Mouse (Mus musculus): ENCODE results near the gene N4bp2l1. TPM values are rescaled to one million over a fixed set of nuclear protein-coding genes. Genes with fewer than 3 reads are reported as not detected.

The N4bp2l1 gene
- total RNA-seq, 2 experiments from 2014 or later: 23.1 to 27.1 TPM

DNA sequence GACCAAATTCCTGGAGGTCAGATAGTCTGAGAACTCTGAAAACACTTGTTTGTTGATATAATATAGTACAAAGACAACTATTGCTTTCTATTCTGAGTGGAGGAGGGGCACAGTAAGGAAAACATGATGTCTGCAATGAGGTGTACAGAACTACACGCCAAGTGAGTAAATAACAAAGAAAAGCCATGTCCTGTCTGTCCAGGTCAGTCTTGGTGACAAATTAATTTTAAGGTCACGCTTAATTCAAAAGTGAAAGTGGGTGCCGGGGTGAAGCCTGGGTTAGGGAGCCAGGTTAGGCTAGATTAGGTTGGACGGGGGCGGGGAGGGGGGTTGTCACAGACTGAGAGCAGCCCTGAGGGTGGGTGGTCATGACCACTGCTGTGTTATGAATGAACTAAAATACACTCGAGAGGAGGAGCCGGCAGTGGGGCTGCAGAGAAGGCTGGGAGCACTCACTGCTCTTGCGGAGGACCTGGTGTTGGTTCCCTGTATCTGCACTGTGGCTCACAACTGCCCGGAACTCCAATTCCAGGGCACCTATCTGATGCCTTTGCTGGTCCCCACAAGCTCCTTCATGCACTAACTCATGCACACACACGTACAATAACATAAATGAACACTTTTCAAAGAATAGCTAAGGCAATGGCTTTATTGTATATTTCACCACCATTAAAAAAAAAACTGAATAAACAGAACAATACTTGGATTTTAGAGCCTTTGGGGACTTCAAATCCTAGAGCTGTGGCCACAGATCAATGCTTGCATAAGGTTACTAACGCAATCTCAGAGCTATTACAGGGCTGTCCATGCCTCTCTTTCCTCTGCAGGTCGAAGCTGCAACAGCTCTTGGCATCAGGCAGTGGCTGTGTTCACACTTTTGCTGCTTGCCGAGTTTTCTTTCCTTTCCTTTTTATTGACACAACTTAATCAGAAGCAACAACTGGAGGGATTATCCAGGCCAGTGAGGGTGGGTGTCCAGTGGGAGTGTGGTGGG, 2.6 kb upstream of the N4bp2l1 start:
- DNase-seq (ENCODE audit: low spot score in 2 of 2): no peak

DNA sequence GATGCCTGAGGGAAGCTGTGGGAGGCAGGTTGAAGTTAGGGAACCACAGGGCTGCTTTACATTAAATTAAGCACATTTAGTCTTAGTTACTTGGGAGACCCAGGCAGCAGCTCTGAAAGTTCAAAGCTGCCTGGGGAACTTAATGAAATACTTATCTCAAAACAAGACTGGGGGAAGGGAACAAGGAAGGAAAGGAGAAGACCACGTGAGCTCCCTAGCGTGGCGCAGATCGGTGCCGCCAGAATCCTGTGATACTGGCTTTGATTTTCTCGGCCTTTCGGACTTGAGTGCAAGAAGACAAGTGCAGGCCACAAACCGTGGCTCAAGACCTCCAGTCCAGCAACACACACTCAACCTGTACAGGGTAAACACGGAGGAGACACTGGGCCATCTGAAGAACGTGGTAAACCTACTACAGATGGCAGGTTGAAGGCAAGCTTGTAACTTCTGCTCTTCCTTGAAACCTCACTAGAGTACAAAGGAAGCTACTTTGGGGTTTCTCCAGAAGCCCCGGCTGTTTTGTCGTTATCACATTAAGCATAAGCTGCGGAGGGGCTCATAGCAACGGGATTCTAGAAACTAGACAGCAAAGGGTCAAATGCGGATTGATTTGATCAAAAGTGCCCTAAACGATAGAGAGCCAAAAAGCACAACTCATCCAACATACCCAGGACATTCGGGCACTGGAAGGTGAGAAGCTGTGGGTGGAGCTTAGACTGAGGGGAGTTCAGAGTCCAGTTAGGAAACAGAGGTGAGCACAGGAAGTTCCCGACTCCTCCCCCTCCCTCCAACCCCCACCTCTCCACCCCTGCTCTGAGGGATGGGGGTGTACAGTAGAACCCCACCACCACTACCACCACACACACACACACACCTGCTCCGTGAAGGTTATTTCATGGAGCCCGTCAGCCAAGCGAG, 1.5 kb upstream of the N4bp2l1 start:
- DNase-seq (ENCODE audit: low spot score in 2 of 2): no peak

DNA sequence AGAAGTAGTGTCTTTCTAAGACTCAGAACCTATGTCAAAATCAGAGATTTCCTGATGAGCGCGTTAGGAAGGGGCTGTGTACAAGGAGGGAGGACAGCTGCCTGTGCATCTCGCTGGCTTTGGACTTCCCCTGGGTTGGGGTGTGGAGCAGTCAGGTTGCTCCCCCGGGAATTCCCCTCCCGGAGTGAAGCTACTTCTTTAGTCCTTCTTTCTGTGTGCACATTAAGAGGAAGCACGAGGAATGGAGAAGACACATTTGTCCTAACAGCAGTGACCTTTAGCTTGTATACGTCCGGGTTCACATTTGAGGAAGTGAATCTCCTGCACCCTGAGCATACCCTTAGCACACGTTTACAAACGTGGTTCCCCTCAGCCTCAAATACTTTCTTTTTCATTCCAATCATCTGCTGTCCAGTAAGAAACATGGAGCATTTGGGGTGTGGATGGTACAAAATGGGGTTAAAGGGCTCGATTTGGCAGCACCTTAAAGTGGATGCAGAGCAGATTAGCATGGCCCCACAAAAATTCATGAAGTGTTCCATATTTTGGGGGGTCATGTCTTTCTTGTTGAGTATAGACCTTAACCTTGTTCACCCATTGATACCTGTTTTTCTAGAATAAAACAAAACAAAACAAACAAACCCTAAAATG, 1.5 kb downstream of the N4bp2l1 start:
- no peak for DNase-seq (ENCODE audit: low spot score in 2 of 2)

DNA sequence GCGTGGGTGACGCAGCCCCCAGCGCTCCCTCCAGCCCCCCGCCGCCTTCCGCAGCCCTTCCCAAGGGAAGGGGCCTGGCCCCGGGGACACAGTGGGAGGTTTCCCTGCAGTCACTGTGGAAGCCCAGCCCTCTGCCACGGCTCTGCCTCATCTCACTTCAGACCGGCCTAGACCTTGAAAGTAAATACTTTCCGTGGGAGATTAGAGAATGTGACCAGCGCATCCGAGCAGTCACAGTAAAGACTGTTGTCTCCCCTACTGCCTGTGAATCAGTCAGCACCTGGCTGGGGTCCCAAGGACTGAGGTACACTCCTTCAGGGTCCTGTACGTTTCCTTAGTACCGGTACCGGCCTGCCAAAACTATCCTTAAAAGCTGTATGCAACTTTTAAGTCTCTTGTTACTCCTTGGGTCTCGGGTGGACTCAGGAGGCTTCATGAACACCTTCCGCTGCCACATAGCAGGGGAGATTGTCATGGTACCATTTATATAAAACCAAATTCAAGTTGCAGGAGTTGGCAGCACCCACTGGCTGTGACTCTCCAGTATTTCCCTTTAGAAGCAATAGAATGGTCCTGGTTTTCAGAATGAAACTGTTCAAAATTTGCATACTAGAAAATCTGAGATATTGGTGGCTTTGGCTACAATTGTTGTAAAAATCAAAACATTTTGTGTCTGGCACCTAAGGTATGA, 2.2 kb downstream of the N4bp2l1 start:
- peak in 1 of 2 experiments; percentile 71 for DNase-seq (ENCODE audit: low spot score in 2 of 2)

DNA sequence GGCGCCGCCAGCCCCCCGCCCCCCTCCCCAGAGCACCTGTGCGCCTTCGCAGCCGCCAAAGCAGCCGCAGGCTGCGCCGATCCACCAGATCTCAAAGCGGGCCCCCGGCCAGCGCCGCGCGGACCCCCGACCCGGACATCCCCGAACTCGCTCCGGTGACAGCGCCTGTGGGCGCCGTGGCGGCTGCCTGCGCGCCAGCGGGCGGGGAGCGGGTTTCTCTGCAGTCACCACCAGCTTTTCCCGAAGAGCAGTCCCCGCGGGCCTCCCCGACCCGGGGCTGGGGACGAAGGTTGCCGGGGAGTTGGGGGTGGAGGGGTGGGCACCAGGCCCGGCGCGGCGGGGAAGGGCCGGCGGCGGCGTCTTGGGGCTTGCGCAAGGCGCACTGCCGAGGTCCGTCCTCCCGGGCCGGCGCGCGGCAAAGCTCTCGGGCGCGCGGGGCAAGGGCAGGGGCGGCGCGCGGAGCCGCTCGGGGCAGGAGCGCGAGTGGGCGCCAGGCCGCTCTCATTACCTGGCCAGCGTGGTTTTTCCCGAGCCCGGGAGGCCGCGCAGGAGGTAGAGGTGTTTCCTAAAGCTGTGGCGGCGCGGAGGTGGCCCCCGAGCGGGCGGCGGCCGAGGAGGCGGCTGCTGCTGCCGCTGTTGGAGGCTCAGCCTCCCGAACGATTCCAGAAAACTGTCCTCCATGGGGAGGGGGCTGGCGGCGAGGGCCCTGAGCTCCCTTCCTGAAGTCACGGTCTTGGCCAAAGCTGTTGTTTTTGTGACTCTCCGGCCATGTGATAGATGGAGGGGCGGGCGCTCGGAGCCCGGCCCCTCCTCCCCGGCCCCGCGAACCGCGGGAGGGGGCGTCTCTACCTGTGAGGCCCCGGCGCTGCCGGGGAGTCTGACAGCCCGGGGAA, 3.0 kb downstream of the N4bp2l1 start:
- DNase-seq (ENCODE audit: low spot score in 2 of 2): peak; percentile 59 to 65

DNA sequence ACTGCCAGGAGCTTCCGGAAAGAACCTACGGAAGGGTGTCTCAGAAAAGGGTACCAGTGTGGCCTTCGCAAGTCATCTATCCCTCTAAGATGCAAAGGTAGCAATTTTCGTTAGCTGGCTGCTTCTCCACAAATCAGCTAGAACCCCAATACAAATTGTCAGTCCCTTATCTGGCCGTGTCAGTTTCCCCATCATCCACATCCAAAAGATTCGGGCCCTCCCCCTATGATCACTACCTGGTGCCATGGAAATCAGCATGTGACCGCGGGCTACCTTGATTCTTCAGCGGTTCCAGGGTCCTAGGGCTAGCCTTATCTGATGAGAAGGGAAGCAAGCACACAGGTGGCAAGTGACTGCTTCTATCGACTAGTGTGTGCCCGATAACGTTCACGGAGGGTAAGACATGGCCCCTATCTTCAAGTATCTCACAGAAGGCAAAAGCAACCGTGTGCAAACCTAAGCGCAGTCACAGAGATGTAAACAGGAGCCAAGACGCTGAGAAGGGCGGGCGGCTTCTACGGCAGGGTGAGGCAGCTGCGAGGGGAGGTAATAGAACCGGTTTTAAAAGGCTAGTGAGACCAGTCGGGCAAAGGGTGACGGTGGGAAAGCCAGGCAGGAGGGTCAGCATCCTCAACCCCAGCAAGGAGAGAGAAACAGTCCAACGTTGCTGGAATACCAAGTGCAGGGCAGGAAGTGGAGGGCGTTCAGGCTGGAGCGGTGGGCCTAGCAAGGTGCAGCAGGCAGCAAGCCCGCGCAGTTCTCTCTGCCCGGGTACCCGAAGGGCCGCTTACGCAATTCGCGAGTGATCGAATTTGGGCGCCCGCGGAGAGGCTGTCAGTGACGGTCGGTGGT, 3.9 kb downstream of the N4bp2l1 start:
- DNase-seq (ENCODE audit: low spot score in 2 of 2): peak; percentile 47 to 55

DNA sequence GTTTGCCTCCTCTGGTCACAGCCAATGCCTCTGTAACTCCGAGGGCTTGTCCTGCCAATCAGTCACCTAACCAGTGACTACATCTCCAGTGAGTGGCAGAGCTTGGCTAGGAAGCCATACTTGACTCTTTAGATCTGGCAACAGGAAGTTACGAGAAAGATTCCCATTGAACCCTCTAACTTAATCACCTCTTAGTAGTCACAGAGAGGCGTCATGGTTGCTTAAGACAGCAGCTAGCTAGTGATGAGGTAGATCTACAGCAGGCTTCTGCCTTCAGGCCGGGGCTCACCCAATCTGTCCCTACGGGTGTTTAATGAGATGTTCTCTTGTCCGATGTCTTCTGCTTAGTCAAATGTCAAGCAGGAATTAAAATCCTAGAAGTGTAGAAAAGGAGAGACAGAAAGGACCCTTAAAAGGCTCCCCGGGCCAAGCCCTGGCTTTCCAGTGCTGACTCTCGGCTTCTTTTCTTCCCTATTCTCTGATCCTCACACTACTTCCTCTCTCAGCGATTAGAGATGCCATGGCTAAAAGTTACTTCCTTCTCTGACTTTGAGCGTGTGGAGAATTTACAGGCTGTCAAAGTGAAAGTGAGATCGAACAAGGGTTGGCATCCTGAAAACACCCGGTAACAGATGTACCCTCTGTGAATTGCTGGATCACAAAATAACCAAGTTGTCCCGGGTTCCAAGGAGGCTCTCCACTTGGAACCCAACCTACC, 4.6 kb downstream of the N4bp2l1 start:
- no peak for DNase-seq (ENCODE audit: low spot score in 2 of 2)

DNA sequence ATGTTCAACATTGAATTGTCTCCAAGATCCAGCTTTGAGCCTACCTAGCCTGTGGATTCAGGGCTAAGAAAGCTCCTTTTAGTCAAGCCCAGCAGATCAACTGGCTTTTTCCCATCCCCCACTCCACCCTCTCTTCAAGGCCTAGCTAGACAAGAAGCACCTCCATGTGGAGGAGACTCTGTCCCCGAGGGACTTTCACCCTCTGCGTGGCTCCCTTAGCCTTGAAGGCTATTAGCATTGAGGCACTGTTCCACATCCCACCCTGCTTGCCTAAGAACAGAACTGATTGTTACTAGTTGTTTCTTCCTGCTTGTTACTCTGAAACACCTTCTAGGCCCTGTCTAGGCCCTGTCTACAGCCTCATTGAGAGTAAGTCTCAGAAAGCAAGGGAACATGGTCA, 7.0 kb downstream of the N4bp2l1 start:
- no peak for DNase-seq (ENCODE audit: low spot score in 2 of 2)

DNA sequence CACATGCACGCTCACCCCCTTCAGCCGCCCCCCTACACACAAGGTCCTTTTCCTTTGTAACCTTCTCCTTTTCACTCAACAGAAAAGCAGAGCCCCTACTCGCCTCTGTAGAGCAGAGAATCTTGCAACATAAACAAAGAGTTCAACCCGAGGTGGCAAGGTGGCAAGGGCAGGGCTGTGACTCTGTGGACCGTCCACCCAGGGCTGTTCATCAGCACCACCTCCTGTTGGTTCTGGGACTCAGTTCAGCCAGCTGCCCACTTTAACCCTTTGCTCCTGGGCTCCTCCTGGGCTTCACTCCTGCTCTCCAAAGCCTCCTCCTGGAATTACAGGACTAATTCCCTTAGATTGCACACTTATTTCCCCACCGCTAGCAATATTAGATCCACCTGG, 12.7 kb downstream of the N4bp2l1 start:
- no peak for DNase-seq (ENCODE audit: low spot score in 2 of 2)

DNA sequence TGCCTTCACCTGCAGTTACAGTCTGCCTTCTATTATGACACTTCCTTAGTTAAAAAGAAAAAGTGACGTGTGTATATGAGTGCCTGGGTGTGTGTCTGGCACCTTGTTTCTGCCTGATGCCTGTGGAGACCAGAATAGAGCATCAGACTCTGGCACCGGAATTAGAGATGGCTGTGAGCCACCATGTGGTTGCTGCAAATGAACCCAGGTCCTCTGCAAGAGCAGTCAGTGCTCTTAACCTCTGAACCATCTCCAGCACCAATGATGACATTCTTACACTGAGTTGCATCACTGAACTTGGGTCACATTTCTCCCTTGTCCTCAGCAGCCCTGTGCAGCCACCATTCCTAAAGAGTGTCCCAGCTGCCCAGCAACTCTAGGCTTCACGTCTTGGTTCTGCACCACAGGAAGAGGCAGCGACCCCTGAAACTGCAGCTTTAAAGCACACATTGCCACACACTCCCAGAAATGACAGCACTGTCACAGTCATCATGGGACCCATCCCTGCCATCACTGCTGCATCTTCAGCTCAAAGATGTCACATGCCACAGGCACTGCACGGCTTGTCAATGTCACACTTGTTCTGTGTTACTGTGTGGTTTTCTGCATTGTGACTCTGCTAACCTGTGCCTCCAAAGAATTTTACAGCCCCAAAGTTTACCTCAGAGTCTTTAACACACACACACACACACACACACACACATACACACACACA, 13.2 kb downstream of the N4bp2l1 start:
- DNase-seq (ENCODE audit: low spot score in 2 of 2): peak in 1 of 2 experiments; percentile 39

DNA sequence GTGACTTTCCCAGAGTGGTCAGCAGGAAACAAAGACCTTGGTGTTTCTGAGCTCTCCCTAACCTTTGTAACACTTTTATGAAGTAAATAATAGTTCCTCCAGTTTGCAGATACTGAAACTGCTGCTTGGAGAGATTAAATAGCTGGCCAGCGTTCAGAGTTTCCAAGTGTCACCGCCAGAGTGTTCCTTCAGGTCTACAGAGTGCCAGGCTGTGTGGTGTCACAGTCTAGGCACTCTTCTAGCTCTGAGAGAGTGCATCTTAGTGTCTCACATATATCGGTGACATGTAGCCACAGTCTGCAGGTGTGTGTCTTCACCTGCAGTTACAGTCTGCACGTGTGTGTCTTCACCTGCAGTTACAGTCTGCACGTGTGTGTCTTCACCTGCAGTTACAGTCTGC, 13.8 kb downstream of the N4bp2l1 start:
- DNase-seq (ENCODE audit: low spot score in 2 of 2): no peak

DNA sequence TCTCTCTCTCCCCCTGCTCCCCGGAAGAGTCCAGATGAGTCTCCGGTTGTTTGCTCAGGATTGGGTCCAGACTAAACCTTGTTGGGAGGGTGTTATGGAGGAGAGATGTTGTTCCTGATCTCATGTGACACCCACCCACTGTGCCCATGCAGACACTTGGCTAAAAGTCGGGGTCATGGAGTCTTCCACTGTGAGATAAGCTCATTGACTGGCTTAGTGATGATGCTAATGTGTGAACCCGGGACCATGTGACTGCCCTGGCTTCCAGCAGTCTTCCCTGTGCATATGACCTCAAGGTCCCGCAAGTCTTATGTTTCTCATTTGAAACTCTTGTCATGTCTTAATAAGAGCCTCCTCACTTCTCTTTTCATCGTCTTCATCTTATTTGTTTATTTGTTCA, 15.8 kb downstream of the N4bp2l1 start:
- no peak for DNase-seq (ENCODE audit: low spot score in 2 of 2)

DNA sequence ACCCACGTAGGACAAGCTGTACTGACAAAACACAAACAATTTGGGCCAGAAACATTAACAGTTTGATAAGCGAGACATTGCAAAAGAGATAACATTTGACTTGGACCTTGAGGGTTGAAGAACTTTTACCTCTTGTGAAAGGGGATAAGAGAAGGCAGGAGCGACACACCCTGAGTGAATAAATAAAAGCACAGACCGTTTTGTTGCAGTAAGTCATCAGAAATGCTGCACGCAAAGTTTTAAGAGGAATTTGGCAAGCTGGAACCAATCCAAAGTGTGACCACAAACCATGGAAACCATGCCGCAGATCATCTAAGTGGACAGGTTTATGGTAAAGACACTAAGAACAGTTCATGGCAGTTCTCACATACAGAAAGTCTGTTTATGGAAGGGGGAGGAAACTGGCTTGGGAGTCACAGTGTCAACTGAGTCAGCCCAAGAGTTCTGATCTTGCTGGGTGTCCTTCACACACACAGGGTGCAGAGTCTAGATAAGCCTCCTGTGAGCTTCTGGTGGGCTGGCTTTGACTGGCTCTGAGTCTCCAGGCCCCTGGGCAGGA, 18.3 kb downstream of the N4bp2l1 start:
- no peak for DNase-seq (ENCODE audit: low spot score in 2 of 2)

DNA sequence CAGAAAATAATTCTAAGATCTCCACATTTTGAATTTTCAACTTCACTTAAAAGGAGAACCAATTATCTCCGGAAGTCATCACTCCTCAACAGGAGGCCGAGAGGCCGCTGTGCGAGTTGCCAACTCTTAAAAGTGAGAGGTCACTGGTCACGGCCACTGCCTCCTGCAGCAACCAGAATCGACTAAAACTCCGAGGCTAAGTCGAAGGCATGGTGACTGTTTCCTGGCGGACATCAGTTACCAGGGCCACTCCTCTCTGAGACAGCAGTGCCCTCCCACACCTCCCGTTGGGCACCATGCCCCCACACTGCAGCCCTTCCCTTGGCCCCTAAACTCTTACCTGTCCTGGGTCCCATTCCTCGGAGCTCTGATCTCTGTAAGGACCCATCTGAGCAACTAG, 20.2 kb downstream of the N4bp2l1 start:
- DNase-seq (ENCODE audit: low spot score in 2 of 2): no peak

DNA sequence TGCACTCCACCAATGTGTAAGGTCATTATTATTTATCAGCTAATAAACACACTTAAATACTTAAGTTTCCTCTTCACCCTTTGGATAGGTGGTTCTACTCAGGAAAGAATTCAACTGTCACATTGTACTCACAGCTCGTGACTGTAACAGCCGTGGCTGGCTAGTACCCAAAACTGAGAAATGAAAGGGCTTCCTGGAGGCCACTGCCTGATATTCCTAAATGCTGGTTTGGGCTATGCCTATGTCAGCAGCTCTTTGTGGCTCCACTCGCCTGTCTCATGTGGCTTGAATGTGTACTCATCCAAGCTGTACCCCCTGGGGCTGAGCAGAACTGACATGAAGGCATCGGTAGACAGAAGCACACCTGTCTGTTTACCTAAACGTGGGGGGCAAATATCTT, 22.1 kb downstream of the N4bp2l1 start:
- DNase-seq (ENCODE audit: low spot score in 2 of 2): no peak

DNA sequence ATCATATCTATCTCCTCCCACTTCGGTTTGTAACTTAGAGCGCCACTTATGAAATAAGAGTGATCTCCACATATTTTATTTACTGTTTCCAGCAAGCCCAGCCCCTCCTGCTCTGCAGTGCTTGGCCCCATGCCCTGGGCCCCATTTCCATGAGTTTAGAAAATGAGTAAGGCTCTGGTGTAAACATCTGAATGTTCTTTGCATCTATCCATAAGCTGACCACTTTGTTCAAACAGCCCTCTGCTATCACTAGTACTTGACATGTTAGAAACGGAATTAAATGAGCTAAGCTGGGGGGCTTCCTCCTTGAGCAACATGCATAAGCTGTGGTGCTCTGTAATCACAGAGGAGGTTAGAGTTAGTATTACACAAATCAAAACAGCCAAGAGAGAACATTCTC, 22.6 kb downstream of the N4bp2l1 start:
- no peak for DNase-seq (ENCODE audit: low spot score in 2 of 2)

Measured in adrenal gland, adult 18-20 months (tissue).